Mouse (Mus musculus) retina, postnatal 1 day (tissue): ENCODE data around the gene Pgls.

ENCODE experiments used
- DNase-seq: peaks from one replicate; pipeline ENCODE4 v3.0.0-alpha.2; 2012

The Pgls gene

GRCm38 (mm10) chr8:71591471-71592373 is at the start of gene Pgls:
Pgls (plus strand) TSS chr8:71592176.
- peak; percentile 97 for DNase-seq

- DNase-seq = peak; percentile 100
These were observed 49.2 kb upstream of the Pgls start, which contains the start of gene Mvb12a for GRCm38 (mm10) chr8:71542632-71543343. Mvb12a (plus strand) TSS chr8:71542922.

GRCm38 (mm10) chr8:71543755-71544154 is 48.2 kb upstream of the Pgls start:
- no peak for DNase-seq

- no peak for DNase-seq
These were observed 46.9 kb upstream of the Pgls start for GRCm38 (mm10) chr8:71545053-71545452.

- DNase-seq = no peak
These were observed 44.4 kb upstream of the Pgls start for GRCm38 (mm10) chr8:71547590-71547989.

DNA sequence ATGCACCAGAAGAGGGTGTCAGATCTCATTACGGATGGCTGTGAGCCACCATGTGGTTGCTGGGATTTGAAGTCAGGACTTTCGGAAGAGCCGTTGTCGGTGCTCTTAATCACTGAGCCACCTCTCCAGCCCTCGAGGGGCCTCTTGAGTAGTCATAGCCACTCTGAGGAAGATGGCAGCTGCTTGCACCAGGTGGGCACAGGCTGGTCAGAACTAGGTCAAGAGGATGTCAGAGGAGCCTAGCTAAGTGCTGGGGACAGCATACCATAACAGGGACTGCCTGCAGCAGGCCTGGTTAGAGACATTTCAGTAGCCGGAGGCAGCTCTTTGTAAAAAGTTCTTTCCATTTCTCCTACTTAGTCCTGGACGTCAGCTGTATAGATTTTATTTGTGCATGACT is 41.2 kb upstream of the Pgls start:
- no peak for DNase-seq

GRCm38 (mm10) chr8:71552770-71553169 is 39.2 kb upstream of the Pgls start:
- DNase-seq = no peak

DNA sequence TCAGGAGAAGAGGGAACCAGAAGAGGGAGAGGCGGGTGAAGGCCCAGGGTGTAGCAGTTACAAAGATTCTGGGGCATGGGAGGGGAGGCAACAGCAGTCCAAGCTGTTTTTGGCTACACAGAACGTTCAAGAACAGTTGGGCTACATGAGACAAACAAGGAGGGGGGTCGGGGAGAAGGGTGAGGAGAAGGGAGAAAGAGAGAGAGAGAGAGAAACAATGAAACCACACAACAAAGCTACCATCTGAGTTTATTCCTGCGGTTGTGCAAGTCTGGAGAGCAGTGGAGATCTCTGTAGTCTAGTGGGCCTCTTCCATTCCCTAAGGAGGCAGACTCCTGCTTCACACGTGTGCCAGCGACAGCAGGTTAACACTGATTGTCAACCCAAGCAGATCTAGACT is 38.0 kb upstream of the Pgls start:
- no peak for DNase-seq

DNA sequence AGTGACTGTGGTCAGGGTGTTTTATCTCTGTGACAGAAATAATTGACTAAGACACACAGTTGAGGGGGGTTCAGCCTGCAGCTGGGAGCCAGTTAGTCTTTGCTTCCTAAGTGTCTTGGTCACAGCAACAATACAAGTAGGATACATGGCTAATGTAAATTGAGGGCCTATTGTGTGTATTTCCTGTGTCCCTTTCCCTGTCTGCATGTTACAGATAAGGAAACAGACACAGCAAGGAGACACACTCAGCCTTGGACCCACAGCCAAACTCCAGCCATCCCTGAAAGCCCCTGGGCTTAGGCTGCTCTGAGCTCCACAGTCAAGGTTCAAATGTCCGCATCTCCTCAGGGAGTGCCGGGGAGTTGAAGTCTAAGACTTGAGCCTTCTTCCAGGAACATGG is 37.3 kb upstream of the Pgls start:
- DNase-seq = no peak

DNA sequence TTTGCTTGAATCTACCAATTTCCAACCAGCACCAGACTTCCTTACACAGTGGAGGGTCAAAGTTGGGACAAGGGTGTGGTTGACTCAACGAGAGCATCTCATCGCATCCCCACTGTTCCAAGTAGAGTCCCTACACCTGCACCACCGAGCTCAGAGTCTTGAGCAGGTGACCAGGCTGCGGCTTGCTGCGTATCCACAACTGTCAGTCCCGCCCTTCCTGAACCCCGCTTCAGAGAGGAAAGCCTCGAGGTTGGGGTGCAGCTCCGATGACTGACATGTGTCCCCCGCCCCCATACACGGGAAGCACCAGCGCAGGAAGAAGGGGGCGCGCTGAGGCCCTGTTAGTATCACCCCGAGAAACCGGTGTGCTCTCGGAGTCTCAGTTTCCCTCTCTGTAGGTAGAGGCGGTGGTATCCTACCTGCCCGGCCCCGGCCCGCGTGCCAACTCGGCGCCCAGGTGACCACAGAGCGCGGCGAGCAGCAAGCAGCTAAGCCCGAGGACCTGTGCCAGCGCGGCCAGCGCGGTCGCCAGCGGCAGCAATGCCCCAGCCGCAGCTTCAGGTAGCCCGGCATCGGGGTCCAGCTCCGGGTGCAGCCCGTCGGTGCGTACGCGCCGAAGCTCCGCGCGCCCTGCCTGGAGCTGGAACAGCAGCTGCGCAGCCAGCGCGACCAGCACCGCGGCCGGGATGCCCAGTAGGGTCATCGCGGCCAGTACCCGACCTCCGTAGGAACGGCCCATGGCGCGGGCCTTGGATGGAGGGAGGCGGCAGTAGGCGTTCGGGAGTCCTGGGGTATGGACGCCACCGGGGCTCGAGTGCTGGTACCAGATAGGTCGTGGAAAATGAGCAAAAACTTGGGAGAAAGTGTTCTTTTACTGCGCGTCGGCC is 33.7 kb upstream of the Pgls start, which contains the start of gene Tmem221:
TSS of gene Tmem221 (minus strand) at position 801 of the 887 bp plus-strand sequence.
- DNase-seq = peak; percentile 15

- DNase-seq = peak; percentile 71
These were observed 32.9 kb upstream of the Pgls start for GRCm38 (mm10) chr8:71558958-71559690.

DNA sequence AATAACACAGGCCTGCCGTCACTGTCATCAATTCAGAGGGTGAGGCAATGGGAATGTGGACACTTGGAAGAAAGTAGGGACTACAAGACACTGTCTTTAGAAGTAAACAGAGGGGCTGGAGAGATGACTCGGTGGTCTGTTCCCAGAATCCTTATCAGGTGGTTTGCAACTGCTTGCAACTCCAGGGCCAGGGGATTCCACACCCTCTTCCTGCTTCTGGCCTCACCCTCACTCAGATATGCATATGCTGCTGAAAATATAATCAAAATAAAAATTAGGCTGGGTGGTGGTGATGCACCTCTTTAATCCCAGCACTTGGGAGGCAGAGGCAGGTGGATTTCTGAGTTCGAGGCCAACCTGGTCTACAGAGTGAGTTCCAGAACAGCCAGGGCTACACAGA is 31.9 kb upstream of the Pgls start:
- no peak for DNase-seq

DNA sequence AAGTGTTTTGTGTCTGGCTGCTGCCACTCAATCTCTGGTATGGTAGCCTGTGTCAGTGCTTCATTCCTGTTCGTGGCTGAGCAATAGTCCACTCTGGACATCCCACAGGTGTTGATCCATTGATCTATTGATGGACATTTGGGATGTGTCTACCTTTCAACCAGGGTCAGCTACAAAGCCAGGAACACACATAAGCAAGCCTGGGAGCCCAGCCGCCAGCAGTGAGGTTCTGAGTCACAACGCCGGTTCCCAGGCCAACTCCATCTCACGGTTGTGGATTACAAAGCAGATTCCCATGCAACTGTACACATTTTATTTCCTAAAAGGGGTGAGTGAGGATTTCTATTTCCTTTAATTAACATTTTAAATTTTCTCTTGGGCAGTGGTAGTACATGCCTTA is 31.2 kb upstream of the Pgls start:
- DNase-seq = no peak

- peak; percentile 90 for DNase-seq
These were observed 30.6 kb upstream of the Pgls start for GRCm38 (mm10) chr8:71561401-71561800.

DNA sequence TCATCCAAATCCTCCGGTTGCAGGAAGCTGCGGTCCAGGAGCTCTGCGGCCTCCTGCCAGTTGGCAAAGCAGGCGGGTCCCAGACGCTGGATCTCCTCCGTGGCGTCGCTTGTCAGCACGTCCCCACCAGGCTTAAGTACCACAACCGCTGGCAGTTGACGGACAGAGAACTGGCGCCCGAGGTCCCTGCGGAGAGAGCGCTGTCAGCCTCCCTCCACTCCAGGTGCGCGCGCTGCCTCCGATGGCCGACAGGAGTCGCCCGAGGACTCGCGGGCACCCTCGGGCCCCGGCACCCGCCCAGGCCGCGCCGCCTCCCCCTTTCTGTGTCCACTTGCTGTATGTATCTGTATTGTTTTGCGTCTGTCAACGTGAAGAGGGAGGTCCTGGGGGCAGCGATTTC is 29.2 kb upstream of the Pgls start:
- peak; percentile 79 for DNase-seq

- no peak for DNase-seq
These were observed 28.0 kb upstream of the Pgls start for GRCm38 (mm10) chr8:71563992-71564391.

- no peak for DNase-seq
These were observed 25.5 kb upstream of the Pgls start, which contains the start of gene Nxnl1 for GRCm38 (mm10) chr8:71566501-71566900. Nxnl1 (minus strand) TSS chr8:71566601.

- DNase-seq = no peak
These were observed 24.4 kb upstream of the Pgls start for GRCm38 (mm10) chr8:71567587-71567986.

DNA sequence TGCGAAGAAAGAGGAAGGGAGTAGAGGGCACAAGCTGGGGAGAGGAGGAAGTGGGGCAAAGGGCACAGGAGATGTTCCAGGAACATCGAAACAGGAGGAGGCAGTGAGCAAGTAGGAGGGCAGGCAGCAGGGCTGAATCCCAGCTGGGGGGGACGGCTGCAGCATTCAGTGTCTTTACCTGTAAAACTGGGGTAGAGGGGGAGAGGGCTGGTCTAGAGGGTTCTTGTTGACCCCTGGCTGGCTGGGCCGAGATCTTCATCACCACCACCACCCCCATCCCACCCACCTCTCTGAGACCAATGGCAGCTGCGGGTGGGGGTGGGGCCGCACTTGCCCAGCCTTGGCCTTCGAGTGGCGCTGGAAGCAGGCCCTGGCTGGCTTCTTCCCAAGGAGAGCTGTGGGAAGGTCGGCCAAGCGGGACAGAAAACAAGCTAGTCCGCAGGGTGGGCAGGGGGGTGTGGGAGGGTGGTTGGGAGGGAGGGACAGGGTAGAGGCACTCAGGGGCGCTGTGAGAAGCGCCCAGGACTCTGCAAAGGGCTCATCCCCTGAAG is 23.5 kb upstream of the Pgls start, which contains the start of gene Slc27a1:
TSS of gene Slc27a1 (plus strand) at position 496 of the 551 bp plus-strand sequence.
- peak; percentile 60 for DNase-seq

DNA sequence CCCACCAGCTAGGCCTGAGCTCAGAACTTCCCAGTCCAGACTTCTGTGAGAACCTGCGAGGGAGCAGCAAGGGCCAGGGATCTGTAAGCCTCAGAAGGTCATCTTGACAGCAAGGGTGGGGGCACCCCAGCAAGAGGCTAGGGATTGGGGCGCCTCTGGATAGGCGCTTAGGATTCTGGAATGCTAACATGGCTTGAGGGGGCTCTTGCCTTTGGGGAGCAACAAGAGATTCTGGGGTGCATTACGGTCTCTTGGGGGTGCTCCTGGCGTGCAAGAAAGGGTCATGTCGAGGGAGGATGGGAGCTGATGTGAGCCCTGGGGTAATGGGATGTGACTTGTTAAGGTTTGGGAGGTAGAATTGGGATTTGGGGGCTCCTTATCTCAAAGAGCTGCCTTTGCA is 23.0 kb upstream of the Pgls start:
- DNase-seq = no peak
